Mouse (Mus musculus): ENCODE measurements around the gene Wnt7b.

The Wnt7b gene

GRCm38 (mm10) chr15:85582356-85582910 is at the start of gene Wnt7b:
Gene Wnt7b, minus strand, starts transcription at chr15:85582473.
- no peak for DNase-seq (ENCODE audit: low spot score)

GRCm38 (mm10) chr15:85631591-85631990 is 49.3 kb upstream of the Wnt7b start:
- DNase-seq (ENCODE audit: low spot score): no peak

GRCm38 (mm10) chr15:85629924-85630545 is 47.8 kb upstream of the Wnt7b start:
- DNase-seq (ENCODE audit: low spot score): peak; percentile 58

GRCm38 (mm10) chr15:85625666-85626279 is 43.5 kb upstream of the Wnt7b start:
- DNase-seq (ENCODE audit: low spot score): peak; percentile 50

DNA sequence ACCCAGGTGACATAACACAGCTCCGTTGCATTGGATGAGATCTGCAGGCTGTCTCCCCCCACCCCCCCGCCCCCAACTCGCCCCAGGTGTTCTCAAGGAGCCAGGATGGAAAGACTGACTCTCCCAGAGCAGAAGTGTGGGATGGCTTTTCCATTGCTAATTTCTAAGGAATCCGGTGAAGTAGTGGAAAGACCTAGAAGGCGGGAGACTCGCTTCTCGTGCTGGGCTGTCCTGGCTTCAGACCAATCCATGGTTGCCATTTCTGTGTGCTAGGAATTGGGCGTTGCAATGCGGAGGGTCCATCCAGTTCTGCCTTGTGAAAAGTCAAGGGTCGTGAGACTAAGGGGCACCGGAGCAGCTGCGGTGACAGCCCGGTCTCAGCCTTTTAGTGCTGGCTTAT is 39.9 kb upstream of the Wnt7b start:
- no peak for DNase-seq (ENCODE audit: low spot score)

DNA sequence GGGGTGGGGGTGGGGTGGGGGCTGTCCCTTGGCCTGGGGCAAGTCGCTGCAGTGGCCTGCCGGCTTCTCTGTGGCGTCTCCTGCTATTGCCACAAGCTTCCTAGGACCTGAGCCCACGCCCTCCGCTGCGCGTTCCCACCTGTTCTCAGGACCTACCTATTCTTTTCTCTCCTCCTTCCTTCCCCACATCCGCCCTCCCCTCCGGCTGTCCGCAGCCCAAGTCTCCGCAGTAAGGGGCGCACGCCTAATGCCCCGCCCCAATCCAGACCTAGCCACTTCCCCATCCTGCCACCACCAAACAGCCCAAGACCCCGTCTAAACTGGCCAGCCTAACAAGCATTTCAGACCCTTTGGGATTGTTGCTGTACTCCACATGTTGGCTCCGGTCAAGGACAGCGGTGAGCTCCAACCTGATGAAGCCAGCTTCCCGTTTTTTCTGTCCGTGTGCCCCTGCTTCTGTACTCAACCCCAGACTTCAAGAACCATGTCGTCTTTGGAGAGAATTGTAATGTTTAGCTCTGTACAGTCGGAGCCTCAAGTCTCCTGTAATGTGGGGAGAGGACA is 33.3 kb upstream of the Wnt7b start:
- DNase-seq (ENCODE audit: low spot score): no peak

GRCm38 (mm10) chr15:85615075-85615474 is 32.8 kb upstream of the Wnt7b start:
- no peak for DNase-seq (ENCODE audit: low spot score)

GRCm38 (mm10) chr15:85613358-85614266 is 31.3 kb upstream of the Wnt7b start:
- DNase-seq (ENCODE audit: low spot score): peak; percentile 77

GRCm38 (mm10) chr15:85612660-85613357 is 30.5 kb upstream of the Wnt7b start:
- DNase-seq (ENCODE audit: low spot score): peak; percentile 66

DNA sequence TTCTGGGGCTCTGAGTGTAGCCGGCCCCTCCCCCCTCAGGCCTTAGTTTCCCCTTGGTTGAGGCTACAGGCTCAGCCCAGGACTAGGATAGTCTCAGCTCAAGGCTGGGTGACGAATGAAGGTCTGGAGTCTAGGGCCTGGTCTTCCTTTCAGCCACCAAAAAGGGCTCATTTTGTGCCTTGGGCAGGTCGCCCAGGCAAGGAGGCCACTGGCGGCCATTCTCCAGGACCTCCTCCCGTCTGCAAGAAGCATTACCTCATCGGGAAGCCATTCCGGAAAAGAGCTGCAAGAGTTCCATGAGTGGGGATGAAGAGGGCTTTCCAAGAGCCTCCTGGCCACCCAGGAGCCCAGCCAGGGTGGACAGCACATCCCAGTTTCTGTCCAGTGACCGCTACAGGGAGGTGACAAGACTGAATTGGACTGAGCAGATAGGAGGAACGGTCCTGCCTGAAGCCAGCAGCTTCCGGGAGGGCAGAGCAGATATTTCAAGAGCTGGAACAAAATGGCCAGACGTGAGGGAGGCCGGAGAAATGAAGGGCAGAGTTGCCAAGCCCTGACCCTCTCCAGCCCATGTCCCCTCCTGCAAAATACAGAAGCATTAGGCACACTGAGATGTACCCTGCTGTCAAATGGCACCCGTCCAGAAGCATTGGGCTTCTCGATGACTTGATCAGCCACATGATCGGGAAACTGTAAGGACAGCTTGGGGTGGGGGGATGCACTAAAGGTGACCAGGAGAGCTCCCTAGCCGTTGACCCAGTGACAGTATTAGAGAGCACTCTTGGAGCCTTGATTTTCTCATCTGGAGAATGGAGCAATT is 29.6 kb upstream of the Wnt7b start:
- peak; percentile 88 for DNase-seq (ENCODE audit: low spot score)

GRCm38 (mm10) chr15:85610618-85611218 is 28.4 kb upstream of the Wnt7b start:
- peak; percentile 97 for DNase-seq (ENCODE audit: low spot score)

DNA sequence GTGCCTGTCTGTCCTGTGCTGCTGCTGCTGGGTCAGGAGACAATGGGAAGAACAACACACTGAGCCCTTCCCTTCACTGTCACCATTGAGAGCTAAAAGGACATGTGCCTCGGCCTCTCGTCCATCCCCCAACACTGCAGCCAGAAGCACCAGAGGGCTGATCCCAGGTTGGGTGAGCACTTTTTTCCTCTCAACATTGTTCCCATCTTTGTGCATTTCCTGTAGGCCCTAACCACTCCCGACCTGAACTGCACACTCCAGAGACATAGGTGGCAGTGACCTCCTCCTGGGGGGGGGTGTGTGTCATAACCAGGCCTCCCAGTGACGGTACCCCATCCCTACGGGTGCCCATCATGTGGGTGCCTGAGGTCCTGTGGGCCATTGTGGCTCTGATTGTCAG is 27.8 kb upstream of the Wnt7b start:
- no peak for DNase-seq (ENCODE audit: low spot score)

DNA sequence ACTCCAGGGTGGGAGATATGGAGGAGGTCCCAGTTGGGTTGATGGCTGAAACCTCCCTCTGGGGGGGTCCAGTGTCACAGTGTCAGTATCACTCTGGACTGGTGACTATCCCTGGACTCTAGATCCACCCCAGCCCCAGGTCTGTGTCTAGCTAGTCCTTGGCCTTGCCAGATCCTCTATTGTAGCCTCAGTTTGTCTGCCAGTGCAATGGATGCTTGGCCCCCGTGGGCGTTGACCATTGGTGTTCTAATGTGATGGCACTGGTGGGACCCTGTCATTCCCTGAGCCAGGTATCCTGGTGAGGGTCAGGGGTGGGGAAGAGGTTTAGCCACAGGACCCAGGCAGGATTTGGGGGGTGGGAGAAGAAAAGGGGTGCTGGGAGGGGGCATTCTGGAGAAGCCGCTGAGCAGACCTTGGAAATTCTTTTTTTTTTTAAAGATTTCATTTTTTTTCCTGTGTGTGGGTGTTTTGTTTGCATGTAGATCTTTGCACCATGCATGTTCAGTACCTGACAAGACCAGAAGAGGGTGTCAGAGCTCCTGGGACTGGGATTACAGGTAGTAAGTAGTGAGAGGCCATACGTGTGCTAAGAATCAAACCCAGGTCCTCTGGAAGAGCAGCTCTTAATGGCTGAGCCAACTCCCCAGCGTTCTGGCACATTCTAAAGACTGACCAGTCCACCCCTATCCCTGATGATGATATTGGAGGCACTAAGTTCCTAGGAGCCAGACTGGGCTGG is 27.2 kb upstream of the Wnt7b start:
- DNase-seq (ENCODE audit: low spot score): no peak

DNA sequence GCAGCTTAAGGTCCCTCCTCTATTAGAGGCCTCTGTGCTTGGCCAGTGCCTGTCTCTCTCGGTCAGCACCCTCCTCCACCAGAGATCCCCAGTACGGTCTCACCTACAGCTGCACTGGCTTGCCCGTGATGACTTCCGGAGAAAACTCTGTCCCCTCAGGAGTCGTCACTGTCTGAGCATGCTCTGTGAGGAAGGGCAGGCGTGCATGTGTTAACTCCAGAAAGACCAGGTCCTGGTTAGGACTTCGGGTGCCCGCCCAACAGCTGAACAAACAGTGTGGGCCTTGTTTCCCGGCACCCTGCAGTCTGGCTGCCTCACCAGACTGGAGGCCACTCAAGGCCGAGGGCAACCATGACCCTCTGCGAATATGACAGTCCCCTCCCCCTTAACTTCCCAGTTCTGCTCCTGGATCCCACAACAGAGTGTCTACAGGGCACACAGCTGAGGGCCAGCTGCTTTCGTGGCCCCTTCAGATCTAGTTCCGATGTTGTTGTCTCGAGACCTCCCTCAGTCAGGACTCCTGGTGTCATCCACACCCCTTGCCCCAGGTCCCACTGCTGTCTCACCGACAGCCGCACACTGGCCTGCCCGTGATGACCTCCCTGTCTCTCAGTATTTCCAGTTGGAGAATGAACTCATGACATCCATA is 23.8 kb upstream of the Wnt7b start:
- DNase-seq (ENCODE audit: low spot score): no peak

DNA sequence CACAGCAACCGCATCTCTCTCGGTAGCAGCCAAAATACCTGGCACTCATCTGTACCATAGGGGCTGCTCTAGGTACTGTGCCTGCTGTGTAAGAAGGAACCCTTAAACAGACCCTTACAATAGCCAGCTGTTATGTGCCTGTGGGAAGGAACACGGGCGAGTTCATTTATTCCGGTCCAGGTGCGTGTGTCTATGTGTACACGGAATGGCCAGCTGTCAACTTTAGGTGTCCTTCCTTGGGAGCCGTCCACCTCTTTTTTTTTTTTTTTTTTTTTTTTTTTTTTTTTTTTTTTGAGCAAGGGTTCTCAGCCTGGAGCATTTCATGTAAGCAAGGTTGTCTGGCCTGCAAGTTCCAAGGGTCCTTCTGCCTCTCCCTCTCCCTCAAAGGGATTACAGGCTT is 22.7 kb upstream of the Wnt7b start:
- DNase-seq (ENCODE audit: low spot score): no peak

DNA sequence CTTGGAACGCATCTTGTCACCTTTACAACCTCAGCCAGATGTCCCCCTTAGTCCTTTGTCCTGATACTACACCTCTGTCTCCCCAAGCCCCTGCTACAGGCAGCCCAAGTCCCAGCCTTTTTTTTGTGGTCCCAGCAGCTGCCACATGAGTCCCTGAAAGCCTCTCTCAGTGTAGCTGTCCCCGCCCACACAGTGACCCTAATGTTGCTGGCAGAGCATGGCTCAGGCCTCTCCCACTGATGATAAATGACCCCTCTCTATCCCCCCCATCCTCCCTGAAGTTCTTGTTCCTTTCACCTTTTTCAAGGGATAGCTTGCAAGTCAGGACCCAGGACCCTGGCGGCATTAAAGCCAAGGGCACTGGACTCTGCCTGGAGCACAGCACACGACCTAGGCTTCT is 22.2 kb upstream of the Wnt7b start:
- no peak for DNase-seq (ENCODE audit: low spot score)

GRCm38 (mm10) chr15:85603422-85603821 is 21.1 kb upstream of the Wnt7b start:
- peak; percentile 71 for DNase-seq (ENCODE audit: low spot score)

- DNase-seq (ENCODE audit: low spot score): no peak
These were observed 20.5 kb upstream of the Wnt7b start for GRCm38 (mm10) chr15:85602733-85603132.

GRCm38 (mm10) chr15:85602021-85602420 is 19.7 kb upstream of the Wnt7b start:
- no peak for DNase-seq (ENCODE audit: low spot score)

All from lung, postnatal 25 days (tissue).